Mouse (Mus musculus): ENCODE measurements around the gene Phlda2. TPM values are rescaled to one million over a fixed set of nuclear protein-coding genes. Genes with fewer than 3 reads are reported as not detected.

The Phlda2 gene
- polyA plus RNA-seq, 1 experiment from 2014 or later = 1.2 TPM

DNA sequence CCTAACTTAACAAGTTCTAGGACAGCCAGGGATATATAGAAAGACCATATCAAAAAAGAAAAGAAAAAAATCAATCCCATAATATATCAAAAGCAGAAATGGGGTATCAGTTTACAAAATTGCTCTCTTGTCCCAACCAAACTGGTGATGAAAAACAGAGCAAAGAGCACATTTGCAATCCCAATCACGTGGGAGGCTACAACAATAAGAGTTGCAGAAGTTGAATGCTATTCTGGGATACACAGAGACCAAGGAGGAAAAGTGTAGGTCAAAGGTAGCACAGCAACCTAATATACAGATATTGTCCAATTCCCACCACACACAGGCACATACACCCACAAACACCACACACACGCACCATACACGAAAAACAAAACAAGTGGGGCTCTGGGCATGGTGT is 33.3 kb upstream of the Phlda2 start:
- Histone ChIP-seq H3K9ac (ENCODE audit: low read length) (no peak overlapping the region), H3K27ac (ENCODE audit: low read depth, low read length) (no peak overlapping the region), H3K4me2 (ENCODE audit: low read depth, low read length, severe bottlenecking) (no peak overlapping the region), H3K36me3 (ENCODE audit: control insufficient read depth, insufficient read depth, low read length) (peaks cover 11% of the 10 kb centered on the region), H3K9me3 (ENCODE audit: control insufficient read depth, low read length) (no peaks in the 10 kb centered on the region), H3K4me3 (ENCODE audit: low read depth, low read length) (no peak overlapping the region), H3K27me3 (ENCODE audit: control insufficient read depth, insufficient read depth, low read length) (no peaks in the 10 kb centered on the region), H3K4me1 (replicated peaks; ENCODE audit: control insufficient read depth, insufficient read depth, low read length) (no peaks in the 10 kb centered on the region)
- 93% methylated on average over 3 of the region's 3 CpGs for WGBS
- DNase-seq (ENCODE audit: low spot score) (no peak), ATAC-seq (replicated peaks; ENCODE audit: low FRiP score) (no peak)

GRCm38 (mm10) chr7:143533284-143533683 is 30.3 kb upstream of the Phlda2 start:
- Histone ChIP-seq H3K36me3 (ENCODE audit: control insufficient read depth, insufficient read depth, low read length) (peaks cover 18% of the 10 kb centered on the region), H3K4me1 (replicated peaks; ENCODE audit: control insufficient read depth, insufficient read depth, low read length) (no peaks in the 10 kb centered on the region), H3K27me3 (ENCODE audit: control insufficient read depth, insufficient read depth, low read length) (no peaks in the 10 kb centered on the region), H3K27ac (ENCODE audit: low read depth, low read length) (no peak overlapping the region), H3K4me2 (ENCODE audit: low read depth, low read length, severe bottlenecking) (no peak overlapping the region), H3K9me3 (ENCODE audit: control insufficient read depth, low read length) (no peaks in the 10 kb centered on the region), H3K4me3 (ENCODE audit: low read depth, low read length) (no peak overlapping the region), H3K9ac (ENCODE audit: low read length) (no peak overlapping the region)
- ATAC-seq (replicated peaks; ENCODE audit: low FRiP score) (no peak), DNase-seq (ENCODE audit: low spot score) (no peak)
- WGBS = 86% methylated on average over 2 of the region's 2 CpGs

DNA sequence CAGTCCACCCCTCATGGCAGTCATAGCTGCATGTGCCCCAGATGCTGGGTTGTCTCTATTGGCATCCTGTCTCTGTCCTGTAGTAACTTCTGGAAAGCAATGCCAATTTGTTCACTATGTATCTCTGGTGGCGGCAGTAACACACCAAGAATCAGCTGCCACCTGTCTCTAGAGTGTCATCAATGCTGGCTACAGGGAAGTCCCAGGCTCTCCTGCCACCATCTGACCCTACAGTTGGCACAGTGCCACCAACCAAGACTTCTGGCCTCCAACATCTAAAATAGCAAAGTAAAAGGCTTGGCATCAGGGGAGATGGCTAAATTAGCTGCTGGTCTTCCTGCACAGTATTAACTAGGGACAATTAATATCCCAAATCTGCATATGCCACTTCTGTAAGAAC is 29.5 kb upstream of the Phlda2 start:
- Histone ChIP-seq H3K9me3 (ENCODE audit: control insufficient read depth, low read length) (no peaks in the 10 kb centered on the region), H3K4me3 (ENCODE audit: low read depth, low read length) (no peak overlapping the region), H3K4me2 (ENCODE audit: low read depth, low read length, severe bottlenecking) (no peak overlapping the region), H3K9ac (ENCODE audit: low read length) (no peak overlapping the region), H3K27ac (ENCODE audit: low read depth, low read length) (no peak overlapping the region), H3K36me3 (ENCODE audit: control insufficient read depth, insufficient read depth, low read length) (peaks cover 18% of the 10 kb centered on the region), H3K4me1 (replicated peaks; ENCODE audit: control insufficient read depth, insufficient read depth, low read length) (no peaks in the 10 kb centered on the region), H3K27me3 (ENCODE audit: control insufficient read depth, insufficient read depth, low read length) (no peaks in the 10 kb centered on the region)
- WGBS = 95% methylated on average over 1 of the region's 1 CpGs
- ATAC-seq (replicated peaks; ENCODE audit: low FRiP score) (no peak), DNase-seq (ENCODE audit: low spot score) (no peak)

- DNase-seq (ENCODE audit: low spot score) (no peak), ATAC-seq (replicated peaks; ENCODE audit: low FRiP score) (no peak)
- Histone ChIP-seq H3K9ac (ENCODE audit: low read length) (no peak overlapping the region), H3K9me3 (ENCODE audit: control insufficient read depth, low read length) (no peaks in the 10 kb centered on the region), H3K27ac (ENCODE audit: low read depth, low read length) (no peak overlapping the region), H3K36me3 (ENCODE audit: control insufficient read depth, insufficient read depth, low read length) (peaks cover 20% of the 10 kb centered on the region; the same call in 1 of the 2 replicates), H3K4me2 (ENCODE audit: low read depth, low read length, severe bottlenecking) (no peak overlapping the region), H3K4me3 (ENCODE audit: low read depth, low read length) (no peak overlapping the region), H3K27me3 (ENCODE audit: control insufficient read depth, insufficient read depth, low read length) (no peaks in the 10 kb centered on the region), H3K4me1 (replicated peaks; ENCODE audit: control insufficient read depth, insufficient read depth, low read length) (no peaks in the 10 kb centered on the region)
- 90% methylated on average over 4 of the region's 4 CpGs for WGBS
These were observed 16.4 kb upstream of the Phlda2 start for GRCm38 (mm10) chr7:143519333-143519732.

- Histone ChIP-seq H3K27ac (ENCODE audit: low read depth, low read length) (no peak overlapping the region), H3K36me3 (ENCODE audit: control insufficient read depth, insufficient read depth, low read length) (peaks cover 18% of the 10 kb centered on the region; the same call in 1 of the 2 replicates), H3K9me3 (ENCODE audit: control insufficient read depth, low read length) (no peaks in the 10 kb centered on the region), H3K4me3 (ENCODE audit: low read depth, low read length) (no peak overlapping the region), H3K9ac (ENCODE audit: low read length) (no peak overlapping the region), H3K4me1 (replicated peaks; ENCODE audit: control insufficient read depth, insufficient read depth, low read length) (no peaks in the 10 kb centered on the region), H3K4me2 (ENCODE audit: low read depth, low read length, severe bottlenecking) (no peak overlapping the region), H3K27me3 (ENCODE audit: control insufficient read depth, insufficient read depth, low read length) (no peaks in the 10 kb centered on the region)
- WGBS = 90% methylated on average over 4 of the region's 4 CpGs
- DNase-seq (ENCODE audit: low spot score) = no peak
- ATAC-seq (replicated peaks; ENCODE audit: low FRiP score) = no peak
These were observed 11.4 kb upstream of the Phlda2 start for GRCm38 (mm10) chr7:143514416-143514768.

- Histone ChIP-seq H3K9ac (ENCODE audit: low read length) (no peak overlapping the region), H3K9me3 (ENCODE audit: control insufficient read depth, low read length) (no peaks in the 10 kb centered on the region), H3K27ac (ENCODE audit: low read depth, low read length) (no peak overlapping the region), H3K36me3 (ENCODE audit: control insufficient read depth, insufficient read depth, low read length) (peaks cover 15% of the 10 kb centered on the region; the same call in 1 of the 2 replicates), H3K4me3 (ENCODE audit: low read depth, low read length) (no peak overlapping the region), H3K4me2 (ENCODE audit: low read depth, low read length, severe bottlenecking) (no peak overlapping the region), H3K4me1 (replicated peaks; ENCODE audit: control insufficient read depth, insufficient read depth, low read length) (no peaks in the 10 kb centered on the region), H3K27me3 (ENCODE audit: control insufficient read depth, insufficient read depth, low read length) (no peaks in the 10 kb centered on the region)
- WGBS = 90% methylated on average over 10 of the region's 10 CpGs
- ATAC-seq (replicated peaks; ENCODE audit: low FRiP score) (no peak), DNase-seq (ENCODE audit: low spot score) (no peak)
These were observed 10.9 kb upstream of the Phlda2 start for GRCm38 (mm10) chr7:143513763-143514415.

GRCm38 (mm10) chr7:143511335-143511712 is 8.4 kb upstream of the Phlda2 start:
- Histone ChIP-seq H3K9me3 (ENCODE audit: control insufficient read depth, low read length) (no peaks in the 10 kb centered on the region), H3K4me3 (ENCODE audit: low read depth, low read length) (no peak overlapping the region), H3K27me3 (ENCODE audit: control insufficient read depth, insufficient read depth, low read length) (no peaks in the 10 kb centered on the region), H3K27ac (ENCODE audit: low read depth, low read length) (no peak overlapping the region), H3K36me3 (ENCODE audit: control insufficient read depth, insufficient read depth, low read length) (peaks cover 13% of the 10 kb centered on the region; the same call in 1 of the 2 replicates), H3K9ac (ENCODE audit: low read length) (no peak overlapping the region), H3K4me1 (replicated peaks; ENCODE audit: control insufficient read depth, insufficient read depth, low read length) (no peaks in the 10 kb centered on the region), H3K4me2 (ENCODE audit: low read depth, low read length, severe bottlenecking) (no peak overlapping the region)
- ATAC-seq (replicated peaks; ENCODE audit: low FRiP score) (no peak), DNase-seq (ENCODE audit: low spot score) (no peak)

DNA sequence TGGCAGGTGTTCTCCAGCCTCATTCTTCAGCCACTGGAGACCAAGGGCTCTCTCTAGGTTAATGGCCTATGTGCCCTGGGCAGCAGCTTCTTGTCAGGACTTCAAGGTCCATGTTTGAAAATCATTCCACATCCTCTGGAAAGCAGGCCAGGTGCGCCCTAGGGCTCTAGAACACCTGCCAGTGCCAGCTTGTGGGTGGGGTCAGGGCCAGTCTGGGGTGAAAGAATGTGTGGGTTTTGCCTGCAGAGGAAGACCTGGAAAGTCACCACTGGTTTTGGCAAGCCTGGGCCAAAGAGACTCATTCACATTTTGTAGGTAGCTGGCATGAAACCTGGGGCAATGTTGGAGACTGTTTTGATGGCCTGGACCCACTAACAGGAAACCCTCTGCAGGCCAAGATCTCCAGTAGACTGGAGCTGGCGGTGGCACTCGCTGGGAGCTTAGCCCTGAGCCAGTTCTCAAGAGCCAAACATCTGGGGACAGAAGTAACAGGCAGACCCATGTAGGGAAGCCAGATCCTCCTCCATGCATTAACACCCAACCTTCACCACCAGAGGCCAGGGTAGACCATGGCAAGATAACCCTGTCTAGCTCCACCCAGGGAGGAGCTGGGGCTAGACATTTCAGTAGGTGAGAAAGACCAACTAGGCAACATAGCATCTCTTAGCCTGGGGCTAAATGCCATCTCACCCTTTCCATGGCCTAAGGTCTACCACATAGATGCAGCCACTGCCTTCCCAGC is 7.8 kb upstream of the Phlda2 start:
- ATAC-seq (replicated peaks; ENCODE audit: low FRiP score) (no peak), DNase-seq (ENCODE audit: low spot score) (no peak)
- 94% methylated on average over 3 of the region's 3 CpGs for WGBS
- Histone ChIP-seq H3K4me2 (ENCODE audit: low read depth, low read length, severe bottlenecking) (no peak overlapping the region), H3K4me1 (replicated peaks; ENCODE audit: control insufficient read depth, insufficient read depth, low read length) (no peaks in the 10 kb centered on the region), H3K9ac (ENCODE audit: low read length) (no peak overlapping the region), H3K4me3 (ENCODE audit: low read depth, low read length) (no peak overlapping the region), H3K27me3 (ENCODE audit: control insufficient read depth, insufficient read depth, low read length) (no peaks in the 10 kb centered on the region), H3K36me3 (ENCODE audit: control insufficient read depth, insufficient read depth, low read length) (peaks cover 12% of the 10 kb centered on the region; the same call in 1 of the 2 replicates), H3K27ac (ENCODE audit: low read depth, low read length) (no peak overlapping the region), H3K9me3 (ENCODE audit: control insufficient read depth, low read length) (no peaks in the 10 kb centered on the region)

- Histone ChIP-seq H3K9me3 (ENCODE audit: control insufficient read depth, low read length) (no peaks in the 10 kb centered on the region), H3K27me3 (ENCODE audit: control insufficient read depth, insufficient read depth, low read length) (no peaks in the 10 kb centered on the region), H3K36me3 (ENCODE audit: control insufficient read depth, insufficient read depth, low read length) (peaks cover 8% of the 10 kb centered on the region; the same call in 1 of the 2 replicates), H3K4me1 (replicated peaks; ENCODE audit: control insufficient read depth, insufficient read depth, low read length) (no peaks in the 10 kb centered on the region), H3K4me2 (ENCODE audit: low read depth, low read length, severe bottlenecking) (no peak overlapping the region), H3K4me3 (ENCODE audit: low read depth, low read length) (no peak overlapping the region), H3K27ac (ENCODE audit: low read depth, low read length) (no peak overlapping the region), H3K9ac (ENCODE audit: low read length) (no peak overlapping the region)
- 76% methylated on average over 1 of the region's 1 CpGs for WGBS
- no peak for ATAC-seq (replicated peaks; ENCODE audit: low FRiP score)
- no peak for DNase-seq (ENCODE audit: low spot score)
These were observed 6.6 kb upstream of the Phlda2 start for GRCm38 (mm10) chr7:143509566-143509965.
